Mouse (Mus musculus) cerebellum, adult 2 months (tissue): ENCODE measurements at regions not wholly inside any gene's neighbourhood (a gene's known extent, or its start where the extent isn't known, plus 50 kb on each side); places are given as distances from the start of the nearest gene placed in this dataset.

Source experiments
- CTCF ChIP-seq: fragments of 200-500 bp; IDR thresholded peaks from 2 replicates; pipeline ENCODE4 v1.5.1; 2011; ENCODE audit warnings: low read depth, mild to moderate bottlenecking, control low read depth, low read length, moderate library complexity, borderline replicate concordance; ENCODE audit not compliant: insufficient read depth
- POLR2A ChIP-seq: fragments of 200-500 bp; IDR thresholded peaks from 2 replicates; pipeline ENCODE4 v1.6.1; 2011; ENCODE audit warnings: low read length, control low read depth, borderline replicate concordance; ENCODE audit not compliant: insufficient read depth

DNA sequence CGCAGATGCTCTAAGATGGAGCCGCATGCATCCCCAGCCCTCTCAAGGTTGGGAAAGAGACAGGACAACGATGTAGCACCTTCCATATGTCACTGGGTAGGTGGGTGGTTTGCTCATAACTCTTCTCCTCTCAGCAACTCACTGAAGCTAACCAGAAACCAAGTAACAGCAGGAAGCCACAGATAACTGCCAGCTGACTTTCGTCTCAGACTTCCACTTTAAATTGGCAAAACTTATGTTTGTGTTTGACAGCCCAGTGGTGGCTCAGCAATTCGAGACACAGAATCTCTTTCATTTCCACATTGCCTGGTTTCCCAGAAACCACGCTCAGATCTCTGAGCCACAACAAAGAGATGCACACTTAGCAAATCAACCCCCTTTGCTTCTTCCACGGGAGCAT, 159.1 kb downstream of the Hlx start:
- no peak for TF ChIP-seq POLR2A
- no peak for TF ChIP-seq CTCF
